Mouse (Mus musculus) bone marrow macrophage, adult 2 months (primary cell): ENCODE results near the gene Pik3r5. TPM values are rescaled to one million over a fixed set of nuclear protein-coding genes. Genes with fewer than 3 reads are reported as not detected.
A peak's percentile ranks its signal among the peaks of the same experiment; 100 is the strongest.

Experiments
- H3K27ac ChIP-seq: 2 replicates; pipeline ENCODE4 v1.5.1; 2012; ENCODE audit warnings: low read depth, low read length; ENCODE audit not compliant: insufficient read depth
- H3K4me1 ChIP-seq: 2 replicates; pipeline ENCODE4 v1.6.1; 2012; ENCODE audit warnings: low read length; ENCODE audit not compliant: control insufficient read depth, insufficient read depth
- H3K4me3 ChIP-seq: 2 replicates; pipeline ENCODE4 v1.5.1; 2012; ENCODE audit warnings: mild to moderate bottlenecking, low read length, moderate library complexity; ENCODE audit not compliant: insufficient read depth
- CTCF ChIP-seq: IDR thresholded peaks from 2 replicates; pipeline ENCODE4 v1.5.1; 2012; ENCODE audit warnings: low read depth, mild to moderate bottlenecking, low read length, moderate library complexity
- POLR2A ChIP-seq: IDR thresholded peaks from 2 replicates; pipeline ENCODE4 v1.6.1; 2012; ENCODE audit warnings: mild to moderate bottlenecking, low read depth, low read length, borderline replicate concordance
- polyA plus RNA-seq: library from polyadenylated mRNA; stranded (reverse); fragments of >200 nt; gene quantifications from 2 replicates; pipeline ENCODE4 v1.2.4, GENCODE M21; 2012; ENCODE audit not compliant: missing spikeins, insufficient read depth, insufficient read length

Pik3r5 gene
- polyA plus RNA-seq, 1 experiment = 122 TPM

- Histone ChIP-seq H3K27ac (peak overlapping the region; percentile 74), H3K4me1 (peaks cover 50% of the 10 kb centered on the region), H3K4me3 (peak overlapping the region; percentile 72)
- TF ChIP-seq POLR2A = no peak
- no peak for TF ChIP-seq CTCF
Observed at GRCm38 (mm10) chr11:68432361-68433021, 570 bp downstream of the Pik3r5 start.

- peak overlapping the region; percentile 72 for H3K4me3 ChIP-seq
- TF ChIP-seq POLR2A = no peak
- TF ChIP-seq CTCF = no peak
- H3K4me1 ChIP-seq = peaks cover 57% of the 10 kb centered on the region
- H3K27ac ChIP-seq = no peak overlapping the region
Observed at GRCm38 (mm10) chr11:68433534-68433933, 1.6 kb downstream of the Pik3r5 start.

GRCm38 (mm10) chr11:68434697-68435096 lies 2.8 kb downstream of the Pik3r5 start:
- Histone ChIP-seq H3K4me3 (peak overlapping the region; percentile 22), H3K27ac (no peak overlapping the region), H3K4me1 (peaks cover 64% of the 10 kb centered on the region)
- no peak for TF ChIP-seq CTCF
- TF ChIP-seq POLR2A = no peak

DNA sequence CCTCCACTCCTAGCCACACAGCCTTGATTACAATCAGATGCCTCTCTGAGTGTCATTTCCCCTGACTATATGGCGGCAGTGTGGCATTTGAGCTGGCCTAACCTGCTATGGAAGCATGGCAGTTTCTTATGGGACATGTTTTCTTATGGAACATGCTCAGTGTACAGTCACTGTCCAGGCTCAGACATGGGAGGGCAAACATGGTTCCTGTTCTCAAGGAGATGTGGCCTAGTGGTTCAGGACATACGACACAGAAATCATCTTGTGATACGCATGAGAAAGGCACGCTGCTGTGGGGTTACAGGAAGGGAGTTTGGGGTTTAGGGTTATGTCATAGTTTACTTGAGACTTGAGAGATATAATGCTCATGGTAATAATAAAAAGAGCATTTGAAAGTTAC lies 3.7 kb downstream of the Pik3r5 start:
- Histone ChIP-seq H3K27ac (no peak overlapping the region), H3K4me3 (no peak overlapping the region), H3K4me1 (peaks cover 62% of the 10 kb centered on the region)
- TF ChIP-seq POLR2A = no peak
- no peak for TF ChIP-seq CTCF

DNA sequence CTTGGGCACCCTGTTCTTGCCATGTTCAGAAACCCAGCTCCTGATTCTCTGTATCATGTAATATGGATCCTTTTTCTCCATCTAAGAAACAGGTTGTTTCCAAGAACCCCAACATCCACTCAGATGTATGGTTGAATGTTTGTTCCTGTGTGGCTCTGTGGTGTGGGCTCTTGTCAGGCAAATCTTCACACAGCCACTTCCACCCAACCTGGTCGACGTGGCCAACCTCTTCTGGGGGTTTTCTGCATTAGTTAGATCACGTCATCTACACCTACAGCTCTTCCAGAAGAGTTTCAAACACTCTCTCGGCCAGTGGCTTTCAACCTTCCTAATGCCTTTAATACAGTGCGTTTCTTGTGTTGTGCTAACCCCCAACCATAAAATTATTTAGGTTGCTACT lies 4.5 kb downstream of the Pik3r5 start:
- TF ChIP-seq CTCF (no peak), POLR2A (no peak)
- Histone ChIP-seq H3K4me1 (peaks cover 63% of the 10 kb centered on the region), H3K4me3 (no peak overlapping the region), H3K27ac (no peak overlapping the region)

- H3K4me1 ChIP-seq = peaks cover 86% of the 10 kb centered on the region
- H3K4me3 ChIP-seq = no peak overlapping the region
- no peak for TF ChIP-seq CTCF
- TF ChIP-seq POLR2A = no peak
- peak overlapping the region; percentile 40 for H3K27ac ChIP-seq
Observed at GRCm38 (mm10) chr11:68440100-68440499, 8.2 kb downstream of the Pik3r5 start.

DNA sequence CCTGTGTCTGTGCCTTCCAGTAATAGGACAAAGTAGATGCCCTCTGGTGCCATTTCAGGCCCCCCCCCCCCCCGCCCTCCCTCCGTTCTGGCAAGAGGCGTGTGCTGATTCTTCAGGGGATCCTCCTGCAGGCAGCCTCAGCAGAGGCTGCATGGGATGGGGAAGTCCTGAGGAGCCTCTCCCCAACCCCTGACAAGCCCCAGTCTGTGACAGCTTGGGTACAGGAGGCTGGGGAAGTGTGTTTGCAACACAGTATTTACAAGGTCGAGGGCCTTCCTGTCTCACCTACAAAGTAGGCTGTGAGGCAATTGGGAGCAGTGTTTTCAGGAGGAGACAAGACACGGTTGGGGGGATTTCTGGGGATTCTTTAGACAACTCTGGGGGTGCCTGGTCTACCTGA lies 9.0 kb downstream of the Pik3r5 start:
- no peak overlapping the region for H3K4me3 ChIP-seq
- TF ChIP-seq POLR2A = no peak
- no peak for TF ChIP-seq CTCF
- H3K27ac ChIP-seq = peak overlapping the region; percentile 41
- H3K4me1 ChIP-seq = peaks cover 86% of the 10 kb centered on the region

DNA sequence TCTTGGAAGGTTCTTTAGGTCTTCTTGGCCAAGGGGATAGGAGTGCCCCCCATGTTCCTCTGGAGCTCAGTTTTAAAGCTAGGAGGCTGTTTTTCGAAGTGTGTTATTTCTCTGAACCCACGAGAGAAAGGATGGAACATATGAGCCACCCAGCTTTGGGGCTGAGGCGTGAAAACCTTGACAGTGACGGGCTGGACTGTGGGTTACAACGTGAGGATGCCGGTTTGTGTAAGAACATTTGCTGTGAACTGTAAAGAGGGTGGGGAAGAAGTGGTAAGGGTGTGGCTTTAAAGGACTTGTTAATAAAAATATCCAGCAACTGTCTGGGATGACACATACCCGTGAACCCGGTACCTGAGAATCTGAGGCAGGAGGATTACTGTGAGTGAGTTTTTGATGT lies 10.4 kb downstream of the Pik3r5 start:
- no peak for TF ChIP-seq POLR2A
- no peak for TF ChIP-seq CTCF
- Histone ChIP-seq H3K27ac (peak overlapping the region; percentile 82; the same call in 1 of the 2 replicates), H3K4me1 (peaks cover 89% of the 10 kb centered on the region), H3K4me3 (no peak overlapping the region)

DNA sequence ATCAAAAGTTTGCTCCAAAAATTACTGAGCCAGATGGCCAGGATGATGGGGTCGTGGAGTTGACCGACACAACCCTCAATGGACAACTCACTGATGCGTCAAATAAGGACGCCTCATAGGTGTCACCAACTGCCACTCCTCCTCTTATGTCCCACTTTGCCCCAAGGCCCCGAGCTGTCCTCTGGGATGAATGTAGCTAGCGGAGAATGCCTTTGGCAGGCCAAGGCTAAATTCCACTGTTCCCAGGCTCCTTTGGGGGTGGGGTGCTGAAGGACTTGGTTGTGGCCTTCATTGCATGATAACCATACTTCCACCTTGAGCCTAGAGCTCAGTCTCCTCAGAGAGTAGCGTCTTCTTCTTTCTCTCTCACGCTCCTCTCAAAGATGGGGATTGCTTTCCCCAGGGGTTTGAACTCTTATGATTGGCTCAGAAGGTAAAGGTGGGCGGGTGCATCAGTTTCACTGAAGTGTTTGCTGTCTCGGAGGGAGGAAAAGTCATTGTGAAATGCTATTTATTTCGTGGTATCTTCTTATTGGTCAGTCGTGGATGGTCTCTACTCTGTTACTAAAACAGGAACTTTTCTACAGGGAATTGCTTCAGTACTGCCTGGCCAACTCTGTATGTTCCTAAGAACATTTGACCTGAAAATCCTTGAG lies 11.2 kb downstream of the Pik3r5 start:
- no peak overlapping the region for H3K4me3 ChIP-seq
- peak overlapping the region; percentile 82 for H3K27ac ChIP-seq
- H3K4me1 ChIP-seq = peaks cover 91% of the 10 kb centered on the region
- TF ChIP-seq POLR2A (no peak), CTCF (no peak)

GRCm38 (mm10) chr11:68445901-68446300 lies 14.0 kb downstream of the Pik3r5 start:
- TF ChIP-seq POLR2A (no peak), CTCF (no peak)
- Histone ChIP-seq H3K4me3 (no peak overlapping the region), H3K27ac (peak overlapping the region; percentile 76), H3K4me1 (peaks cover 96% of the 10 kb centered on the region)
